Mouse (Mus musculus) monocyte, adult 2 months (primary cell): ENCODE results near the gene Olfr554.
"Not testable (repeated sequence)": the region's sequence is repeated elsewhere in the genome, so short reads cannot be mapped to it uniquely, and the experiment has no call there.

ENCODE experiments used
- DNase-seq, 2 experiments: peaks; one replicate each; pipeline ENCODE4 v3.0.0; 2022; ENCODE audit warnings: low spot score in 2 of 2, low read depth in 1 of 2

The Olfr554 gene

GRCm38 (mm10) chr7:102638132-102638531 is at the start of gene Olfr554:
Gene Olfr554 (plus strand): TSS chr7:102638432.
- DNase-seq = no peak

DNA sequence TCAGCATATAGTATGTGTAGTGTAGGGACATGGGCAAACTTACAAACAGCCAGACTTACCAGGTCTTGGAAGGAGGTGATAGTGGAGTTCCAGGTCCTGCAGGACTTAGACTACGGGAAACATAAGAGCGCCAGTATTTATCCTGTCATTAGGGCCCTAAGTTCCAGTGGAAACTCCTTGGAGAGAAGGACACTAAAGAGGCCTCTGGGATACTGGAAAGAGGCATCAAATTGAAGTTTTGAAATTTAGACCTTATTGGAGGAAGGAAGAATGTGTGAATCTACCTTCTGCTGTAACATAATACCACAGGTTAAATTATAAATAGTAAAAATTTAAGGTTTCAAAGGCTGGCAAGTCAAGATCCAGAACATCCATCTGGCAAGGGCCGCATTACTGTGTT is 46.4 kb upstream of the Olfr554 start, which contains the start of gene Olfr551:
TSS of gene Olfr551 (minus strand) at position 101 of the 400 bp plus-strand sequence.
- no peak for DNase-seq

DNA sequence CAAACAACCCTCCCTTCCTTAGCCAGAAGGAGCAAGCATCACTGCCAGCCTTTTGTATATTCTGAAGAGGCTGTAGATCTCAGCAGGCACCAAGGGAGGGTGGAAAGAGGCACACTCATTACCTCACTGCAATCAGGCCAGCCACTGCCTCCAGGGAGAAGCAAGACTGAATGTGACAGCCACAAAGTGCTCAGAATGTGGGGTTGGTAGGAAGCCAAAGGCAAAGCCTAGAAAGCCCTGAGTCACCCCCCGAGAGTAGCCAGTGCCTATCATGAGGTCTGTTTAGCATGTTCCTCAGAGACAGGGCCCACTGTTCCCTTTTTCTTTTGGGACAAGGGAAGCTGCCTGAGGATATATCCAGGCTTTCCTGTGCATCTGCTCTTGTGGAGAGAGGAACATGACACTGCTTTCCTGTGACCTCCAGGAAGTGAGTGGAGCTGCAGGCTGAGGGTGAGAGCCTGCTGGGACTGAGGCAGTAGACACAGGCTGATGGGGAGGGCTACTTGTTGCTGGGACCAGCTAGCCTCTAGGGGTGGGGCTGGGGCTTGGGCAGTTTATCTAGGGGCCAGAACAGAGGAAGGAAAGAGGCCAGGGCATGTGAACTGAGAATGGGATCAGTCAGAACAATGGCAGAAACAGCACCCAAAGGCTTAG is 40.7 kb upstream of the Olfr554 start, which contains the start of gene Olfr552:
TSS of gene Olfr552 (plus strand) at position 393 of the 654 bp plus-strand sequence.
- DNase-seq = no peak

GRCm38 (mm10) chr7:102618118-102618517 is 20.1 kb upstream of the Olfr554 start, which contains the start of gene Olfr553:
Gene Olfr553 (minus strand): TSS chr7:102618218.
- DNase-seq = no peak

- DNase-seq = no peak
Measured at GRCm38 (mm10) chr7:102619608-102620007, 18.6 kb upstream of the Olfr554 start.

DNA sequence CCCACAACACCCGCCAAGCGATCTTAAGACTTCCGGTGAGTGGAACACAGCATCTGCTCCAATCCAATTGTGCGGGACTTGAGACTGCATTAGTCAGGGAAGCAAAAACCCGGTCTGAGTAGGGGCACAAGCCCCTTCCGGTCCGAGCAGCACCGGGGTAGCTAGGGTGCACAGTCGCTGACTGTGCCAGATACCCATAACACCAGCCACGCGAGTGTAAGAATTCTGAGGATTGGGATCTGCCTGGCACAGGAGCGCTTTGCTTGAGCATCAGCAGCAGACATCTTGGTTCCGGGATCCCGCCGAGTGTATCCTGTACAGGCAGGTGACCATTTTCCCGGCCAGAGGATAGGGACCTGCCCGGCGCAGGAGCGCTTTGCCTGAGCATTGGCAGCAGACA is 17.9 kb upstream of the Olfr554 start:
- not testable (repeated sequence) for DNase-seq

GRCm38 (mm10) chr7:102636665-102637064 is 1.6 kb upstream of the Olfr554 start:
- peak in 1 of 2 experiments; percentile 18 for DNase-seq

GRCm38 (mm10) chr7:102644945-102645344 is 6.7 kb downstream of the Olfr554 start:
- not testable (repeated sequence) for DNase-seq

GRCm38 (mm10) chr7:102658523-102658922 is 20.3 kb downstream of the Olfr554 start, which contains the start of gene Olfr555:
Gene Olfr555 (plus strand): TSS chr7:102658823.
- no peak for DNase-seq

DNA sequence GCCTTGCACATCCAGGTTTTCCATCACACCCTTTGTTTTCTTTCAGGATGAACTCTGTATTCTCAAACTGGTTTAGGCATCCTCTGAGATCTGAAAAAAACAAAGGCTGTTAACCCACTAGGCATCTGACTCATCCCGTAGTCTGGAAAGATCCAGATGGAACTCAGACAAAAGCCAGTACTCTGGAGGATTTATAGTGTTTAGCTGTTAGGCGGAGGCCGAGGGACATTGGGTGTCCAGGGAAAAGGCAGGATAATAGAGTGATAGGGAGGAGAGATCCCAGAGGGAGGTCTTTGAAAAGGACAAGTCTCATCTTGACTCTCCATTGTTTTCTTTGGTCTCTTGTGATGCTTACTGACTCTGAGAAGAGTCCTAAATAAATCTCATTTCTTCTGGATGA is 26.4 kb downstream of the Olfr554 start, which contains the start of gene Olfr556:
TSS of gene Olfr556 (plus strand) at position 301 of the 400 bp plus-strand sequence.
- no peak for DNase-seq

GRCm38 (mm10) chr7:102665378-102665777 is 27.1 kb downstream of the Olfr554 start:
- no peak for DNase-seq

DNA sequence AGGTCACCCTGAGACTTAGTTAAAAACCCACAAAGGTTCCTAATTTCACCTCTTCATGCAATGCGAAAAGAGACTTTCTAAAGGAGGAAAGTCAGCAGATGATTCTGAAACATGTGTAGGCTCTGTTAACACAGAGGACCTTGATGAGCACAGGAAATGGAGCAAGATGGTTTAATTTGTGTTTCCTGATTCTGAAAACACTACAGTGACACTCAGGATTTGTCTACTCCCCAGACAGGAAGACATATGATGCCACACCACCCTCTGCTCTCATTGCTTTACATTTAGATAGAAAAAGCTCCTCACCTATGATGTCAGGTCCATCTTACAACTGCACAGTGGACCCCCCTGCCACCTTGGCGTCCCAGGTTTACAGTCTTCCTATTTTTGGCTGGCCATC is 38.0 kb downstream of the Olfr554 start:
- no peak for DNase-seq

GRCm38 (mm10) chr7:102681916-102682315 is 43.7 kb downstream of the Olfr554 start:
- no peak for DNase-seq

DNA sequence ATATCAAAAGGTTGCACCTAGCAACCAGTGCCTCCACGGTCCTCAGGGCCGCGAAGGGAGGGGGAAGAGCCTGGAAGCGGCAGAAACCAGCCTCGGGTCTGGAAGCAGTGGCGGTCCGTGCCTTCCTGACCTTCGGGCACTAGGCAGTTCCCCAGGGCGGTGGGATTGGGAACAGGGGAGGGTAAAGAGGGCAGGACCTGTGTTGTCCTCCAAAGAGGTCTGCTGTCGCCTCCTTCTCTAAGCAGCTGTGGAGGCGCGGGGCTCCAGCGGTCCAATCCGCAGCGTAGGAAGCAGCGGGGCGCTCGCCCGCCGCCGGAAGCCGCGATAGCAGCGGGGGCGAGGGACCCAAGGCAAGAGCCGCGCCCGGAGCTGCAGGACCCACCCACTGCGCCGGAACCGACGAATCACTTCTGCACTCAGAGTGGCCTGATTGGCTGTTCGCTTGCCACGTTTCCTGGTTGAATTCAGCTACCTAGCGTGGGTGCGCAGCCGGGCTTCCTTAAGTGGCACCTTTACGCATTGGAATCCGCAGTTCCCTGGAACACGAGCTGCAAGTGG is 48.8 kb downstream of the Olfr554 start, which contains the start of gene Trim68:
TSS of gene Trim68 (minus strand) at position 384 of the 558 bp plus-strand sequence.
- peak; percentile 17 to 44 for DNase-seq
